Mouse (Mus musculus) embryonic stem cell, embryonic (primary cell): Measurements from ENCODE around the gene Thbs4.
"Not testable (repeated sequence)": the region's sequence is repeated elsewhere in the genome, so short reads cannot be mapped to it uniquely, and the experiment has no call there.

Experiments
- CTCF ChIA-PET, 4 experiments: fragments of 300-600 bp in 2 of 4; fragments of 350-600 bp in 2 of 4; sonication (Branson Sonifier 250); formaldehyde crosslinking; loops; one replicate each; lab custom pipeline; 2022; ENCODE audit warnings: inconsistent platforms in 2 of 4; lab: Charles Lee
- POLR2A ChIA-PET, 4 experiments: fragments of 300-600 bp in 2 of 4; fragments of 350-600 bp in 2 of 4; sonication (Branson Sonifier 250); formaldehyde crosslinking; loops; one replicate each; lab custom pipeline; 2022; ENCODE audit warnings: antibody characterized with exemption in 4 of 4, inconsistent platforms in 1 of 4; lab: Charles Lee

Thbs4 gene

DNA sequence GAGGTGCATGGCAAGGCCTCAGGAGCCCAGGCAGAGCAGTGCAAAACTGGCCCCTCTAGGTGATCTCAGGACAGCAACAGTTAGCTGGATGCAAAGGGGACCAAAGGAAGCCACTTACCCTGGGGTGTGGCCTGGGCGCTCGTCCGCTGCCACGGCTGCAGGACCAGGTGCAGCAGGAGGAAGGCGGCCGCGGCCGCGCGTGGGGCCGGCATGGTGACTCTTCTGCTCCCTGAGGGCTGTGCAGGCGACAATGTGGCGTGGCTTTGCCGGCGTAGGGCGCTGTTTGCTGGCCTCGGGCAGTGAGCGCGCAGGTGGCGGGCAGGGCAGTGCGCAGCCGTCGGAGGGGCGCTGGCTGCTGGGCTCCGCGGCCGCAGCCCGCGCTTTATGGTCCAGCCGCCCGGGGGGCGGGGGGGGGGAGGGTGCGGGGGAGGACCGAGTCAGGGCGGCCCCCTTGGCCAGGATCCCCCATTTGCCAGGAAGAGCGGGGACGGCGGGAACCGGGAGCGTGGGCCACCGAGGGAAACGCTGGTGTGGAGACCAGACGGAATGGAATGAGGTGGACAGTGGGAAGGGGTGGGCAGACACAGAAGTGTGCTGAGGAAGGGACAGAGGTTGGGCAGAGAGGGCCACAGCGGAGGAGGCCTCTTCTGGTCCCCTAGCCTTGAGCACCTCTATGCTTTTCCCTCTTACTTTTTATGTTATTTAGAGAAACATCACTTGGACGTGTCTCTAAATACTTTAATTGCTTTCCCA is at the start of gene Thbs4:
Thbs4 (minus strand) TSS at position 357 of the 753 bp plus-strand sequence.
- ChIA-PET POLR2A (interaction anchor here in 1 of 4 experiments (0.6 kb wide), 1 partner anchor 27 kb away, joined by 3 read pairs; no protein-coding TSS in a partner anchor), CTCF (interaction anchor here in 1 of 4 experiments (0.9 kb wide), 1 partner anchor 61 kb away, joined by 3 read pairs; no protein-coding TSS in a partner anchor)

DNA sequence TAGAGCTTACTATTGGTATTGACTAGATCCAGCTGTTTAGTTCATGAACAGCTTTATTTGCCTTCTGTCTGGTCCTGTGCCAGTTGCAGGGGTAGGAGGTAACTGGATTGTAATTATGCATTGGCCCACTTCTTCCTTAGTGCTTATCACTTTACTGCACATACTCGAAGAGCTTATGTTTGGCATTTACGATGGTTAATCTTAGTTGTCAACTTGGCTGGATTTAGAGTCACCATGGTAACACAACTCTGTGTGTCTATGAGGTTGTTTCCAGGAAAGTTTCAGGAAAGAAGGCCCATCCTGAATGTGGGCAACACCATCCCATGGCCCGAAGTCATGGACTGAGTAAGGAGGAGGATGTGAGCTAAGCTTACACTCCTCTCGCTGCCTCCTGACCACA is 38.5 kb upstream of the Thbs4 start:
- ChIA-PET CTCF (interaction anchor here in 1 of 4 experiments (0.9 kb wide), 1 partner anchor 82 kb away, joined by 3 read pairs; no protein-coding TSS in a partner anchor), POLR2A (interaction anchor here in 2 of 4 experiments (0.9 to 1.7 kb wide), 3 partner anchors 11 to 17 kb away, joined by 3 to 11 read pairs (median 4); partner anchors contain the start of gene Mtx3 (in 2 of the 2))

DNA sequence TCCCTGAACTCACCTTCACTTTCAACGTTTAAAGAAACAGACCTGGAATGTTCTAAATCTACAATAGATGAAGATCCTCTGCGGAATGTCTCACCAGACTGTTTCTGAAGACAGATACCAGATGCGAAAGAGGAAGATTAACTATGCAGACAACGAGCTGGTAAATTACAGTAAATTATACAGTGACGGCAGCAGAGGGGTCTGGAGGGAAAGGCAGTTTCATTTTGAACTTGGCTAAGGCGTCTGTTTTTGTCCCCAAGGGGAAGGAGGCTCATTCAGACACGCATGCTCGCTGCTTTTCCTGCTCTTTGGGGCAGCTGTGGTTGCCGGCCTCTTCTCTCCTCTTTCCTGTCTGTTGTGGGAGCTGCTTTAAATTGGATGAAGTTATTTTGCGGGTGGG is 34.2 kb upstream of the Thbs4 start:
- ChIA-PET POLR2A (no interaction called here), CTCF (interaction anchor here in 1 of 4 experiments (0.6 kb wide), 1 partner anchor 200 kb away, joined by 8 read pairs; no protein-coding TSS in a partner anchor)

DNA sequence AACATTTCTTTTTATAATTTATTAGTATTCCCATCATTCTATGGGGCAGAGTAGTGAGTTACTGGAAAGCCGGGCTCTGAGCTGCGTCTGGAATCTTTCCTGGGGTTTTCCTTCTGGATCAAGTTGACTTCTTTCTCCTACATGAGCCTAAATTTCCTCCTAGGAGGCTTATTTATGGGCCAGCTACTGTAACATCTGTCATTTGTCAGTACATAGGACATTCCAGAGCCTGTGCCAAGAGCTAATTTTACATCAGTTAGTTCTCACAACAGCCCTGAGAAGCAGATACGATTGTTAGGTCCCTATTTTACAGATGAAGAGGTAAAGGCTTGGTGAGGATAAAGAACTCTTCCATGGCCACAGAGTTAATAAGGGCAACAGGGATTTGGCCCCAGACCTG is 22.7 kb upstream of the Thbs4 start:
- CTCF ChIA-PET = no interaction called here
- POLR2A ChIA-PET = no interaction called here

DNA sequence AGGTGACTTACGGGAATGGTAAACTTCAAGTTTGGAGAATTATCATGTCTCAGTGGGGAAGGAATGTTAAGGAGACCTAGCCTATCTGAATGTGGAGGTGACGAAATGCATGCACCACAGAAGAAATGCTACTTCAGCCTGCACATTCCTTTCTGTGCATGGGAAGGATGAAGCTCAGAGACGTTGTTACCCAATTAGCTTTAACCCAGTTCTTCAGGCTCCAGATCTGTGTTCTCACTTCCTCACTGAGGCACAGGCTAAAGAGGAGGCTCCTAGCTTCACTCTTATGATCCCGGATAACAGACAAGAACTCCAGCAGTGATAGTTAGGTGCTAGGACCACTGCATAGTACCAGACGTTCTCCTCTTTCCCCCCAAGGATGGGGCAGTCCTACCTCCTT is 21.7 kb upstream of the Thbs4 start:
- ChIA-PET CTCF (interaction anchor here in 2 of 4 experiments (0.5 to 0.6 kb wide), 2 partner anchors 65 to 902 kb away, joined by 3 read pairs; no protein-coding TSS in a partner anchor), POLR2A (no interaction called here)

DNA sequence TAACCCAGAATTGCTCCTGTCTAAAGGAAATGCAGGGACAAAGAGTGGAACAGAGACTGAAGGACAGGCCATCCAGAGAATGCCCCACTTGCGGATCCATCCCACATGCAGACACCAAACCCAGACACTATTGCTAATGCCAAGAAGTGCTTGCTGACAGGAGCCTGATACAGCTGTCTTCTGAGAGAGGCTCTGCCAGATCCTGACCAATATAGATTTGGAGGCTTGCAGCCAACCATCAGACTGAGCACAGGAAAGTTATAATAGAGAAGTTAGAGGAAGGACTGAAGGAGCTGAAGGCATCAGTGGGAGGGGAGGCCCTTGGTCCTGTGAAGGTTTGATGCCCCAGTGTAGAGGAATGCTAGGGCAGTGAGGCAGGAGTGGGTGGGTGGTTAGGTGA is 16.0 kb upstream of the Thbs4 start:
- POLR2A ChIA-PET, CTCF ChIA-PET: not testable (repeated sequence)

DNA sequence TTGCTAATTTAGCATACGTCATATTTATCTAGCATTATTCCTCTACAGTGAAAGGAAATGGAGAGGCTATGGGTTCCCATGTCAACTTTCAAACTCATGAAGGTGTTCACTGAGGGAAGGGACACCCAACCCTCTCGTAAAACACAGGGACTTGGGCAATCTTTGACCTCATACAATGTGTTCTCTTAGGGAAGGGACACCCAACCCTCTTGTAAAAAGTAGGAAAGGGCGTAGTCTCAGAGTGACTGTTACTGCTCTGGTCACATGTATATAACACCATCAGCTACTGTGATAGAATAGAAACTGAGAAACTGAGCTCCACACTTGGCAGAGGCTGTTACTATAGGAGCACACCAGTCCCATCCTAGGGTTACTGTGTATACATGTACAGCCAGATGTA is 13.2 kb upstream of the Thbs4 start:
- CTCF ChIA-PET = no interaction called here
- POLR2A ChIA-PET = no interaction called here

DNA sequence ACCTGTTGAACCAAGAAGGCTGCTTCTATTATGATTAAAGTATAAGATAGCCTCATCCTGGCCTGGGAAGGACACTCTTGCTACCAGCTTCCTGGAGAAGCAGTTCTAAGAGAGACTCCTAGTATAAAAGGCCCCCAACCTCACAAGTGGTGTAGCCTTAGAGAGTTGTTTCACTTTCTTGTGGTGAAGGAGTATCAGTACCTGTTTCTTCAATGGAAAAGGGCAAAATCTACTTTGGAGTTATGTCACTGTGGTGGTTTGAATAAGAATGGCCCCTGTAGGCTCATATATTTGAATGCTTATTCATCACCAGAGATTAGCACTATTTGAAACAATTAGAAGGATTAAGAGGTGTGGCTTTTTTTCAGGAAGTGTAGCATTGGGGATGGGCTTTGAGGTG is 12.2 kb upstream of the Thbs4 start:
- POLR2A ChIA-PET = interaction anchor here in 2 of 4 experiments (0.6 to 0.7 kb wide), 2 partner anchors 132 to 822 kb away, joined by 3 to 4 read pairs; no protein-coding TSS in a partner anchor
- CTCF ChIA-PET = no interaction called here

DNA sequence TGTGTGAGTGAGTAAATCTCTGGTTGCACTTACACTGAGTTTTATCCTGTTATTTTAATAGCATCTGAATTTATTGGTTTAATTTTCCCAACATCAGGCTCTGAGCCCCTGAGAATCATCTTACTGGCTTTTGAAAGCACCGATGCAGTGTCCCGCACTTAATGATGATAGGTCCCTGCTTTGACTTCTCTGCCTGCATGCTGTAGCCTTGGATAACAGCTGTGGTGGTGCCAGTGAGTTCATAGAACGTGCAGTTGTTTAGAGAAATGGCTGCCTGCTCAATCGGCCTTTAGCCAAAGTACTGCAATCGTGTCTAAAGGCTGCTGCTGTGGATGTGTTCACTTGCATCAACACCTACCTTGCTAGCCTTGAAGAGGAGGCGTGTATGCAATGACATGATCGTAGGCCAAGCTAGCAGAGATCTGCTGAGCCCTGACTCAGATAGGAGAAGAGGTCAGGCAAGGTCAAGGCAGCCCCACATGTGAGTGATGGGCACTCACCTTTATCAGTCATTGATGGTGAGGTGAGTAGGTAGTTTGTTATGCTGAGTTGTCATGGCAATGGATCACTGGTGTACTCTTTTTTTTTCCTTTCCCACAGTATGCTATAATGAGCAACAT is 4.8 kb upstream of the Thbs4 start:
- CTCF ChIA-PET = no interaction called here
- POLR2A ChIA-PET = interaction anchor here in 1 of 4 experiments (0.6 kb wide), 1 partner anchor 694 kb away, joined by 3 read pairs; no protein-coding TSS in a partner anchor

DNA sequence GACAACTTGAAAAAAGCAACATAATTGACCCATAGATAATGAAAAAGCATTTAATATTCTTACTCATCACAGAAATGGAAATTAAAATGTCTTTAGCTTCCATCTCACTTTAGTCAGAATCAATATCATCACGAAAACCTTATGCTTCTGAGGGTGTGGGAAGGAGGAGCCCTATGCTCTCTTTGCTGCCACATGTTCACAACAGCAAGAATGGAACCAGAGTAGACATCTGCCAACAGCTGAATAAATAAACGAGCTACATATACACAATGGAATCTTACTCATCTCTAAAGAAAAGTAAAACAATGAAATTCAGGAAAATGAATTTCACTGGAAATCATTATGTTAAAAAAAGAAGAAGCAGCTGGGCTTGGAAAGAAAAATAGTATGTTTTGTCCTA is 4.2 kb upstream of the Thbs4 start:
- CTCF ChIA-PET = no interaction called here
- POLR2A ChIA-PET = interaction anchor here in 1 of 4 experiments (0.6 kb wide), 1 partner anchor 433 kb away, joined by 3 read pairs; no protein-coding TSS in a partner anchor

DNA sequence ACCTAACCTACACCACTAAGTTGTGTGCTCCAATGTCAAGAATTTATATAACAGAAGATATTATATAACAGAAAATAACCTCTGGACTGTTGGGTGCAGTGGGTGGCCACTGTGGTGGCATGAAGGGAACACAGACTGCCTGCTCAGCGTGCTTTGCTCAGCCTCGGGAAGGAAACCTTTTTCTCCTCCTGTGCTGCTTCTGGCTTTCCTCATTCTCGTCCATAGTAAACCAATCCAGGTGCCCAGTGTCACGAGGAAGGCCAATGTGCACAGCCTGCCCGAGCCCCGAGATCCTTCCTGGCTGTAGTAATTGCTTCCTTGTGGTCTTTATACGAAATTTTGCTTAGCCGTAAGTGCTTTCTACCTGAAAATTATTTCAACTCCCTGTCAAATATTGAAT is 982 bp downstream of the Thbs4 start:
- ChIA-PET POLR2A (no interaction called here), CTCF (no interaction called here)

DNA sequence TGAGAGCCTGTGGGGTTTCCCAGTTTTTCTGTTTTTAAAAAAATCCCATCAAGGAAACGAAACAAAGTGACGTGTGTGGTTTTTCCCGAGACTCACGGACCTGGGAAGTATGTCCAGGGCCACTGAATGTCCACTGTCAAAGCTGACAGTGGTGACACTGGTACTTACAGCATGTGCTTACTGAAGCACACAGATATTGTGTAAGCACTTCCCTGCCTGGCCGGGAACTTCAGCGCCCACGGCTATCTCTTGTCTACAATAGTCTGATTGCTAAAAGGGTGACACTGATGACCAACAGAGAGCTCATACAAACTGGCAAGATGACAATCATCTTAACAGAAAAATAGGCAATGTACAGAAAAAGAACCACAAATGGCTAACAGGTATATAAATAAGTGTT is 3.1 kb downstream of the Thbs4 start:
- ChIA-PET POLR2A (no interaction called here), CTCF (no interaction called here)

DNA sequence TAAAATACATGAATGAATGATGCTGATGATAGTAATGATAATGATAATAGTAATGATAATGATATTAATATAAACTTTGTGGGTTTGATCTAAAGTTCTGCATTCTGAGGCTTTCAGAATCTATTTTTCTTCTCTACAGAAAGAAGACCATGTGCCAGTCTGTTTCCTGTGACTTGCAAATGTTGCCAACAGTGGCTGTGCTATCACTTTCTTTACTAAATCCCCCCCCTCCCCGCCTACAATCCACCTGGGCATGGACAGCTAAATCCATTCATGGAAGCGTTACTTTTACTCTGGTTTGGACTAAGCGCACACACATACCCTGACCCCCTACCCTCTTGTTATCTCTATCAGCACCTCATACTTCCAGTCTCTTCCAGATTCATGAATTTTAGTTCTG is 10.3 kb downstream of the Thbs4 start:
- ChIA-PET CTCF (no interaction called here), POLR2A (no interaction called here)

DNA sequence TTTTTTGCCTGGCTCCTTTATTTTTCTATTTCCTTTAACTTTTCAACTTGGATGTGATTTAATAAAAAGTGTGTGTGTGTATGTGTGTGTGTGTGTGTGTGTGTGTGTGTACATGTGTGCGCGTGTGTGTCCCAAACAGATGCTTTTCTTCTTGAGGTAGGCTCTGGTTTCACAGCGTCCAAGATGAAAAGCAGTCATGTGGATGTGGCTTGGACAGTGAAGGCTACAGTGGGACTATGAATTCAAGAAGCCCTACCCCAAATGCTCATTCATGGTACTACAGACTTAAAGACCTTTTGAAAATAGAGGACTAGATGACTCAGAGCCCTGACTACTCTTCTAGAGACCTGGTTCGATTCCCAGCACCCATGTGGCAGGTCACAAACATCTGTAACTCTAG is 11.1 kb downstream of the Thbs4 start:
- ChIA-PET POLR2A (no interaction called here), CTCF (no interaction called here)

DNA sequence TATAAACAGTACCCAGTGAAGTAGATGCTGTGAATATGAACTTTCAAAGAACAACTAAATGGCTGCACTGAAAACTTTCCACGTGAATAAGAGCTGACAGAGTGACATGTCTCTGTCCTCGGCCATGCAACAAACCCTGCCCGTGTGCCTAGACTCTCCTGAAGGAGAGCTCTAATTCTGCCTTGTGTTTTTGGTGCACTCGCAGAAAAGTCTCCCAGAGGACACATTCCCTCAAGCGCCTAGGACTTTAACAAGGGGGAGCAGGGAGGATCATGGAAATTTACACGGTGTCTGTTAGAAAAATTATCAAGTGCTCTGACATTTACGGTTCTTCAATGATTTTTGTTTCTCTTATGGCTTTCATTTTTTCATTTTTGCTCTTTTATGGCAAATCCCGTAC is 13.7 kb downstream of the Thbs4 start:
- POLR2A ChIA-PET = no interaction called here
- CTCF ChIA-PET = no interaction called here

DNA sequence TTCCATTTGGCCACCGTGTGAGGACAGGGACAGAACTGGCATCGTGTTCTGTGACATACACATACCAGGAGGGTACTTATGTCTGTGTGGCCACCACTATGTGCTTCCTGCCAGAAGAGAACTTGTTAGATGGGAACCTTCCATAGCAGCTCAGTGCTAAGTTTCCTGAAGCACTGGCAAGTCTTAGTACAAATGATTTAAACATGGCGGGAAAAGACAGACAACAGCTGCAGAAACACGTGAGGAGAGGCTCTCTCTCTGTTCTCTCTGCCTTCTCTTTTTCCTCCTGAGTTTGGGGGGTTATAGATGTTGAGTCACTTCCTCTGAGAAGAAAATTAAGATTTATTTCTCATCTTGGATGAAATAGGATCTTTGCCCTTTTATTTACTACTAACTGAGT is 14.5 kb downstream of the Thbs4 start:
- CTCF ChIA-PET = interaction anchor here in 1 of 4 experiments (0.6 kb wide), 1 partner anchor 1056 kb away, joined by 4 read pairs; no protein-coding TSS in a partner anchor
- POLR2A ChIA-PET = no interaction called here

DNA sequence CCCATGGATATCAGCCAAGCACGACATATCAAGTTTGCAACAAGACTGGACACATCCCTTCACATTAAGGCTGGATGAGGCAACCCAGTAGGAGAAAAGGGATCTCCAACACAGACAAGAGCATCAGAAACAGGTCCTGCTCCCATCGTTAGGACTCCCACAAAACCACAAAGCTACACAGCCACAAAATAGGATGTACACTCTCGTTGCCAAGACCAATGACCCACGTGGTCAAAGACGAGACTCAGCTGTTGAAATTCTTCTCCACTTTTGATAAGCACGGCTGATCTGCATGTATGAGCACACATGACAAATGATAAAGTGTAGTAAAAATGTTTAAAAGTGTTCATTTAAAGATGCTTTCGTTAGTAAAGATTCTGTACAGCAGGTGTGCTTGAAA is 16.0 kb downstream of the Thbs4 start:
- ChIA-PET CTCF (no interaction called here), POLR2A (no interaction called here)

DNA sequence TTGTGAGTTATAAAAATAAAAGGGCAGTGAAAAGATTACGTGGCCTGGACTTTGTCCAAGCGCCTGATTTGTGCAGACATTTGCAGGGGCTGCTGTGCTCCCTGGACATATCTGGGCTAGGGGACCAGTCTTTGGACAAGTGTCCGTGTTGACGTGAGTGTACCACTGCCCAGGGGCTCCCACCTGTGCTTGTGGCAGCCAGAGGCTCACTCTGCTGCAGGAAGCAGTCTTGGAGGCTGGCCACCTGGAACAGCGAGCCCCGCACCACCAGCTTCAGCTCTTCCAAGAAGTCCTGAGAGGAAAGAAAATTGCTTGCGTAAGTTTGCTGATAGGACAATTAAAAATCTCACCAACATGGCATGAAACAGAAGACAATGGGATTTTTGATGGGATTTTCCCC is 18.7 kb downstream of the Thbs4 start:
- POLR2A ChIA-PET = no interaction called here
- CTCF ChIA-PET = no interaction called here

DNA sequence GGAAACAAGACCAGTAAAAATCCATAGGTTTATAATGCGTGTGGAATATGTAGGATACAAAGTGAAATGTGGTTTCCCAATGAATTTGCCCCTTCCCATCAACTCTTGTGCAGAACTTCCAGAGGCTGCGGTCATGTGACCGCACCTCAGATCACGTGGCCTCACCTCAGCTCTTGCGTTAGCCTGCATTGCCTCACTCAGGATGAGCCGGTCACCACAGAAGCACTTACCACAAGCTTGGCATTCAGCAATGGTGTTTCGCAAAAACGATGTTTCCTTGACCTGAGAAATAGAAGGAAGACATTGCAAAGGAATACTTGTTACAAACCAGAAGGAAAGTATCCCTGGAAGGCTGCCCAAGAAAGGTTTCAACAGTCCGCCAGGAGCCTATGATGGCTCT is 19.7 kb downstream of the Thbs4 start:
- ChIA-PET POLR2A (no interaction called here), CTCF (interaction anchor here in 1 of 4 experiments (0.5 kb wide), 1 partner anchor 893 kb away, joined by 7 read pairs; no protein-coding TSS in a partner anchor)

DNA sequence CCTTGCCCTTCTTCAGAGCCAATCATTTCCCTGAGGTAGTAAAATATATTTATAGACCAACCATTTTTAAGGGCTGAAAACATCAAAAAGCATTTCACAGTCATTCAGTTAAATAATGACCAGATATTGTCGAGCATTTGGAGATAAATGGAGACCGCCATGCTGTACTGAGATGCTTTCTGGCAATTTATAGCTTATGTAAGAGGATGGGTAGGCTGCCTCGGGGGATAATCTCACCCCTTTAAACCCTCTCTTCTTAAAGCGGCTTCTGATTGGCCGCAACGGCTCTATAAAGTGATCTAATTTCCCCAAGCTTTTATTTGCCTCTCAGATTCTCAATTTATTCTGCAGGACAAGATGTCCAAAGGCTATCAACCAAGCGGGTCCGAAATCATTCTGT is 22.1 kb downstream of the Thbs4 start:
- ChIA-PET CTCF (no interaction called here), POLR2A (no interaction called here)
